Mouse (Mus musculus) lung, embryonic 14.5 days (tissue): ENCODE results near the gene Cemip2. TPM values are rescaled to one million over a fixed set of nuclear protein-coding genes. Genes with fewer than 3 reads are reported as not detected.

Experiments
- ATAC-seq: fragments of 200-750 bp; cut with Nextera tagmentation; 2 replicates; pipeline ENCODE4 v1.8.0; 2017; ENCODE audit warnings: mild to moderate bottlenecking, moderate TSS enrichment, moderate library complexity; ENCODE audit not compliant: insufficient read depth
- DNase-seq: peaks from one replicate; pipeline ENCODE4 v3.0.0-alpha.2; 2015
- H3K27ac ChIP-seq: fragments of 300-500 bp; sonication (generic); 2 replicates; pipeline ENCODE4 v1.5.1; 2014; ENCODE audit warnings: low read depth, mild to moderate bottlenecking, moderate library complexity
- H3K27me3 ChIP-seq: fragments of 300-500 bp; sonication (generic); 2 replicates; pipeline ENCODE4 v1.6.1; 2014; ENCODE audit warnings: low read length, control low read depth; ENCODE audit not compliant: insufficient read depth
- H3K36me3 ChIP-seq: fragments of 300-500 bp; sonication (generic); 2 replicates; pipeline ENCODE4 v1.6.1; 2014; ENCODE audit warnings: control low read depth; ENCODE audit not compliant: insufficient read depth
- H3K4me1 ChIP-seq: fragments of 300-500 bp; sonication (generic); 2 replicates; pipeline ENCODE4 v1.6.1; 2014; ENCODE audit warnings: antibody characterized with exemption, control low read depth; ENCODE audit not compliant: insufficient read depth
- H3K4me2 ChIP-seq: fragments of 300-500 bp; sonication (generic); 2 replicates; pipeline ENCODE4 v1.6.1; 2014; ENCODE audit warnings: mild to moderate bottlenecking
- H3K4me3 ChIP-seq: fragments of 300-500 bp; sonication (generic); 2 replicates; pipeline ENCODE4 v1.5.1; 2014; ENCODE audit warnings: low read depth, low read length
- H3K9ac ChIP-seq: fragments of 300-500 bp; sonication (generic); 2 replicates; pipeline ENCODE4 v1.6.1; 2014
- H3K9me3 ChIP-seq: fragments of 300-500 bp; sonication (generic); 2 replicates; pipeline ENCODE4 v1.6.1; 2016; ENCODE audit warnings: low read depth, low read length, control low read depth
- CTCF ChIP-seq: IDR thresholded peaks from 2 replicates; pipeline ENCODE4 v1.5.1; 2016; ENCODE audit warnings: antibody characterized with exemption, low read depth
- WGBS: fragments of 180-500 bp; shearing (Covaris S2); extraction: QIAGEN DNeasy Blood & Tissue Kit; methylation state at CpG from one replicate; pipeline ENCODE4 v1.1.7; 2014; 5-methylcytosine and 5-hydroxymethylcytosine counted together
- polyA plus RNA-seq: library from polyadenylated mRNA; unstranded; fragments of >200 nt; fragmentation: Nextera tagmentation; extraction: Ambion mirVana; gene quantifications from 2 replicates; pipeline ENCODE4 v1.2.1, GENCODE M21; 2014

Gene Cemip2
- polyA plus RNA-seq, 1 experiment from 2014 or later = 32.3 TPM

- Histone ChIP-seq H3K4me1 (peaks cover 4% of the 10 kb centered on the region; the same call in 1 of the 2 replicates), H3K4me2 (no peak overlapping the region), H3K9ac (no peak overlapping the region), H3K4me3 (no peak overlapping the region), H3K9me3 (no peaks in the 10 kb centered on the region), H3K36me3 (peaks cover 59% of the 10 kb centered on the region), H3K27ac (no peak overlapping the region), H3K27me3 (no peaks in the 10 kb centered on the region)
- no peak for ATAC-seq
- 77% methylated on average over 7 of the region's 7 CpGs for WGBS
- no peak for TF ChIP-seq CTCF
- no peak for DNase-seq
Observed at GRCm38 (mm10) chr19:21834952-21835351, 56.8 kb downstream of the Cemip2 start.

GRCm38 (mm10) chr19:21850721-21851120 is 72.6 kb downstream of the Cemip2 start:
- WGBS = 86% methylated on average over 10 of the region's 10 CpGs
- H3K9me3 ChIP-seq = no peaks in the 10 kb centered on the region
- no peaks in the 10 kb centered on the region for H3K4me1 ChIP-seq
- no peak overlapping the region for H3K4me2 ChIP-seq
- ATAC-seq (no peak), DNase-seq (no peak)
- H3K27me3 ChIP-seq = no peaks in the 10 kb centered on the region
- H3K9ac ChIP-seq = no peak overlapping the region
- peaks cover 65% of the 10 kb centered on the region for H3K36me3 ChIP-seq
- H3K4me3 ChIP-seq = no peak overlapping the region
- TF ChIP-seq CTCF = no peak
- no peak overlapping the region for H3K27ac ChIP-seq

- peaks cover 49% of the 10 kb centered on the region for H3K36me3 ChIP-seq
- no peak for ATAC-seq
- 86% methylated on average over 5 of the region's 5 CpGs for WGBS
Observed at GRCm38 (mm10) chr19:21854526-21855228, 76.5 kb downstream of the Cemip2 start.

GRCm38 (mm10) chr19:21855421-21856128 is 77.4 kb downstream of the Cemip2 start:
- H3K27ac ChIP-seq = no peak overlapping the region
- H3K27me3 ChIP-seq = no peaks in the 10 kb centered on the region
- no peak for TF ChIP-seq CTCF
- H3K9me3 ChIP-seq = no peaks in the 10 kb centered on the region
- no peaks in the 10 kb centered on the region for H3K4me1 ChIP-seq
- DNase-seq (no peak), ATAC-seq (no peak)
- 85% methylated on average over 8 of the region's 8 CpGs for whole genome bisulfite sequencing
- no peak overlapping the region for H3K4me3 ChIP-seq
- H3K9ac ChIP-seq = no peak overlapping the region
- H3K4me2 ChIP-seq = no peak overlapping the region
- H3K36me3 ChIP-seq = peaks cover 45% of the 10 kb centered on the region

More at GRCm38 (mm10) chr19:21854526-21855228, 76.5 kb downstream of the Cemip2 start:
- H3K4me2 ChIP-seq = no peak overlapping the region
- no peaks in the 10 kb centered on the region for H3K9me3 ChIP-seq
- H3K4me3 ChIP-seq = no peak overlapping the region
- H3K9ac ChIP-seq = no peak overlapping the region
- no peak for DNase-seq
- no peak for TF ChIP-seq CTCF
- H3K27ac ChIP-seq = no peak overlapping the region
- H3K27me3 ChIP-seq = no peaks in the 10 kb centered on the region
- H3K4me1 ChIP-seq = no peaks in the 10 kb centered on the region

- Histone ChIP-seq H3K27me3 (no peaks in the 10 kb centered on the region), H3K9me3 (no peaks in the 10 kb centered on the region), H3K4me3 (no peak overlapping the region), H3K36me3 (peaks cover 26% of the 10 kb centered on the region), H3K27ac (peak overlapping the region; percentile 44), H3K9ac (no peak overlapping the region), H3K4me2 (no peak overlapping the region), H3K4me1 (no peaks in the 10 kb centered on the region)
- peak; percentile 65 for DNase-seq
- WGBS = 47% methylated on average over 12 of the region's 12 CpGs
- TF ChIP-seq CTCF = no peak
- peak; percentile 89 for ATAC-seq
Observed at GRCm38 (mm10) chr19:21858846-21859521, 80.8 kb downstream of the Cemip2 start.

GRCm38 (mm10) chr19:21860132-21860531 is 82.0 kb downstream of the Cemip2 start:
- 84% methylated on average over 5 of the region's 5 CpGs for WGBS

GRCm38 (mm10) chr19:21860894-21861293 is 82.8 kb downstream of the Cemip2 start:
- no peak overlapping the region for H3K4me3 ChIP-seq
- H3K4me2 ChIP-seq = no peak overlapping the region
- no peak overlapping the region for H3K9ac ChIP-seq
- ATAC-seq = no peak
- no peak for DNase-seq
- peaks cover 11% of the 10 kb centered on the region for H3K36me3 ChIP-seq
- H3K27ac ChIP-seq = no peak overlapping the region
- H3K27me3 ChIP-seq = no peaks in the 10 kb centered on the region
- no peaks in the 10 kb centered on the region for H3K4me1 ChIP-seq
- 77% methylated on average over 6 of the region's 6 CpGs for WGBS
- TF ChIP-seq CTCF = no peak
- H3K9me3 ChIP-seq = no peaks in the 10 kb centered on the region

More at GRCm38 (mm10) chr19:21860132-21860531, 82.0 kb downstream of the Cemip2 start:
- Histone ChIP-seq H3K9me3 (no peaks in the 10 kb centered on the region), H3K9ac (no peak overlapping the region), H3K4me3 (no peak overlapping the region), H3K27ac (no peak overlapping the region), H3K36me3 (peaks cover 17% of the 10 kb centered on the region), H3K27me3 (no peaks in the 10 kb centered on the region), H3K4me2 (no peak overlapping the region), H3K4me1 (no peaks in the 10 kb centered on the region)
- ATAC-seq (no peak), DNase-seq (no peak)
- no peak for TF ChIP-seq CTCF
